9 mouse cellular contexts compared by ENCODE assay signal in genomic region chr2:60355388-60355683, GRCm38 (mm10). TPM values are rescaled to one million over a fixed set of nuclear protein-coding genes. Genes with fewer than 3 reads are reported as not detected.
DNase-seq lines count a peak whose midpoint lies in the region; ATAC-seq and TF ChIP-seq lines count a peak whose summit lies in the region.
"Had no signal": no experiment of that assay in that cellular context is flagged by ENCODE, and none has a peak within 500 bp of the region (broad histone marks: within the 10 kb centered on the region; RNA-seq: fewer than 3 reads in every experiment).

No protein-coding gene starts in this region.

- TF ChIP-seq POLR2A in MEL (IDR thresholded peaks at IDR 0.05; ENCODE audit: control insufficient read depth in 1 of 2, insufficient read depth in 1 of 2, low read depth in 1 of 2, low read length in 2 of 2, poor library complexity in 1 of 2) = no peak

- H3K27ac ChIP-seq in intestine, embryonic 14.5 days (ENCODE audit: low read depth) = no peak overlapping the region
- H3K27ac ChIP-seq in intestine, postnatal 0 days (ENCODE audit: low read depth, low read length) = no peak overlapping the region
- H3K27ac ChIP-seq in MEL (ENCODE audit: control insufficient read depth, low read depth, low read length) = no peak overlapping the region
- H3K27ac ChIP-seq in midbrain, embryonic 10.5 days (replicated peaks) = no peak overlapping the region; the same call in 1 of the 2 replicates

- no peaks in the 10 kb centered on the region for H3K36me3 ChIP-seq in intestine, embryonic 14.5 days (ENCODE audit: control insufficient read depth, insufficient read depth, low read length)
- no peaks in the 10 kb centered on the region for H3K36me3 ChIP-seq in intestine, postnatal 0 days (ENCODE audit: control insufficient read depth, insufficient read depth)
- H3K36me3 ChIP-seq in MEL (ENCODE audit: control insufficient read depth in 1 of 2, insufficient read depth in 2 of 2, low read length in 2 of 2) = peaks cover 0 to 2% of the 10 kb centered on the region in 2 experiments; a peak in 2 of 4 replicates
- no peaks in the 10 kb centered on the region for H3K36me3 ChIP-seq in midbrain, embryonic 10.5 days

- H3K79me2 ChIP-seq in MEL (ENCODE audit: control insufficient read depth, insufficient read depth, low read length, poor library complexity) = no peaks in the 10 kb centered on the region

- no peak overlapping the region for H3K4me3 ChIP-seq in intestine, embryonic 14.5 days (ENCODE audit: low read depth, low read length)
- no peak overlapping the region for H3K4me3 ChIP-seq in intestine, postnatal 0 days (ENCODE audit: low read depth, low read length)
- H3K4me3 ChIP-seq in MEL (ENCODE audit: control insufficient read depth in 1 of 2, insufficient read depth in 1 of 2, low read depth in 2 of 2, low read length in 2 of 2) = peak overlapping the region; percentile 17 to 44; a peak in 3 of 4 replicates
- peak overlapping the region; percentile 22; the same call in 1 of the 2 replicates for H3K4me3 ChIP-seq in midbrain, embryonic 10.5 days

- DNase-seq in intestine, embryonic 14.5 days (ENCODE audit: low spot score) = no peak
- DNase-seq in MEL (ENCODE audit: low read depth, low spot score) (no peak), NIH3T3 (ENCODE audit: low read depth) (peak; percentile 15)
- no peak for DNase-seq in midbrain, embryonic 10.5 days (ENCODE audit: low spot score)
- DNase-seq in urinary bladder, adult 18-20 months (ENCODE audit: low spot score in 2 of 2) = no peak
- no peak for DNase-seq in layer of hippocampus, postnatal 10 days (ENCODE audit: low spot score in 2 of 2)
- DNase-seq: adrenal gland, postnatal 10 days had no signal

- no peaks in the 10 kb centered on the region for H3K4me1 ChIP-seq in intestine, embryonic 14.5 days (replicated peaks; ENCODE audit: control insufficient read depth, insufficient read depth, low read length)
- H3K4me1 ChIP-seq in intestine, postnatal 0 days (replicated peaks; ENCODE audit: control insufficient read depth, insufficient read depth, low read length) = no peaks in the 10 kb centered on the region
- peaks cover 0 to 11% of the 10 kb centered on the region in 2 experiments; a peak in 2 of 4 replicates for H3K4me1 ChIP-seq in MEL (ENCODE audit: control insufficient read depth in 1 of 2, insufficient read depth in 2 of 2, low read length in 2 of 2)
- H3K4me1 ChIP-seq in midbrain, embryonic 10.5 days = peaks cover 11% of the 10 kb centered on the region

- WGBS in intestine, embryonic 14.5 days = 23% methylated on average over 3 of the region's 3 CpGs
- WGBS in intestine, postnatal 0 days = 41% methylated on average over 3 of the region's 3 CpGs
- WGBS in midbrain, embryonic 10.5 days = 36% methylated on average over 3 of the region's 3 CpGs

- no peaks in the 10 kb centered on the region for H3K9me3 ChIP-seq in intestine, embryonic 14.5 days (ENCODE audit: control insufficient read depth, low read length)
- H3K9me3 ChIP-seq in intestine, postnatal 0 days (ENCODE audit: control insufficient read depth) = no peaks in the 10 kb centered on the region
- H3K9me3 ChIP-seq in MEL (replicated peaks; ENCODE audit: insufficient read depth, low read length) = no peaks in the 10 kb centered on the region
- no peaks in the 10 kb centered on the region for H3K9me3 ChIP-seq in midbrain, embryonic 10.5 days (replicated peaks)
- H3K9me3 ChIP-seq: G1E had no signal

- no peak overlapping the region for H3K9ac ChIP-seq in intestine, embryonic 14.5 days (ENCODE audit: low read length)
- no peak overlapping the region for H3K9ac ChIP-seq in intestine, postnatal 0 days (ENCODE audit: low read depth, low read length)
- H3K9ac ChIP-seq in MEL (ENCODE audit: control insufficient read depth, low read depth, low read length, poor library complexity, severe bottlenecking) = no peak overlapping the region

- no peak for TF ChIP-seq CTCF in intestine, postnatal 0 days (IDR thresholded peaks at IDR 0.05; ENCODE audit: low read depth)
- no peak for TF ChIP-seq CTCF in MEL (IDR thresholded peaks at IDR 0.05 in 2 of 3, conservative IDR thresholded peaks at IDR 0.05 in 1 of 3; ENCODE audit: control insufficient read depth in 1 of 3, insufficient read depth in 1 of 3, low read depth in 2 of 3, low read length in 3 of 3, poor library complexity in 1 of 3, severe bottlenecking in 1 of 3)

- H3K27me3 ChIP-seq in intestine, embryonic 14.5 days (replicated peaks; ENCODE audit: control insufficient read depth, insufficient read depth, low read length) = no peaks in the 10 kb centered on the region
- no peaks in the 10 kb centered on the region for H3K27me3 ChIP-seq in intestine, postnatal 0 days (replicated peaks; ENCODE audit: control insufficient read depth, insufficient read depth, low read length)
- H3K27me3 ChIP-seq in MEL (ENCODE audit: control insufficient read depth in 1 of 2, insufficient read depth in 2 of 2, low read length in 2 of 2) = no peaks in the 10 kb centered on the region
- no peaks in the 10 kb centered on the region for H3K27me3 ChIP-seq in midbrain, embryonic 10.5 days (ENCODE audit: low read depth, poor library complexity, severe bottlenecking)

- TF ChIP-seq EP300 in MEL (IDR thresholded peaks at IDR 0.05; ENCODE audit: low read depth in 1 of 2, low read length in 2 of 2) = no peak

- H3K4me2 ChIP-seq in intestine, embryonic 14.5 days (ENCODE audit: low read length) = peak overlapping the region; percentile 39
- no peak overlapping the region for H3K4me2 ChIP-seq in intestine, postnatal 0 days (replicated peaks; ENCODE audit: low read depth)

- TF ChIP-seq RAD21 in MEL (IDR thresholded peaks at IDR 0.05; ENCODE audit: low read depth, low read length) = no peak

- no peak for ATAC-seq in intestine, embryonic 14.5 days (replicated peaks; ENCODE audit: low FRiP score, low TSS enrichment, low read depth)
- ATAC-seq in intestine, postnatal 0 days = no peak

TF ChIP-seq in MEL, 35 proteins besides CTCF, POLR2A, EP300 and RAD21:
- TF ChIP-seq E2F4 (IDR thresholded peaks at IDR 0.05; ENCODE audit: borderline replicate concordance, low read depth, low read length) = no peak
- 0 out of 2 replicates have a peak, but pooled peaks have one; percentile 1 for TF ChIP-seq MYC (IDR thresholded peaks at IDR 0.05; ENCODE audit: low read depth, low read length)
- TF ChIP-seq TCF12 (IDR thresholded peaks at IDR 0.05; ENCODE audit: low read depth, low read length) = peak; percentile 32; the same call in 1 of the 2 replicates
- 0 out of 2 replicates have a peak, but pooled peaks have one; percentile 15 for TF ChIP-seq TAL1 (IDR thresholded peaks at IDR 0.05; ENCODE audit: low read length)
- TF ChIP-seq ELF1 (IDR thresholded peaks at IDR 0.05; ENCODE audit: low read depth, low read length) = no peak

RNA-seq across cellular contexts. Expression of gene Ly75, which starts 27.8 kb away (rescaled TPM):
- 1.5 and 1.6 TPM in 2 replicates for polyA plus RNA-seq in intestine, embryonic 14.5 days (2014; fragmentation: Nextera tagmentation; extraction: Ambion mirVana)
- 2.2 and 2.9 TPM in 2 replicates for polyA plus RNA-seq in intestine, postnatal 0 days (2015; fragmentation: Nextera tagmentation; extraction: Ambion mirVana)
- total RNA-seq in MEL (2012; rRNA removed) = 1.1 and 1.4 TPM in 2 replicates
- polyA plus RNA-seq in MEL (2012; ENCODE audit: insufficient read depth in 1 of 2, insufficient read length in 2 of 2, low read depth in 1 of 2, low replicate concordance in 2 of 2, missing spikeins in 1 of 2) = 1 to 10 TPM in 1 of 2 experiments, not detected in 1; 2.2 TPM
- polyA plus RNA-seq in midbrain, embryonic 10.5 days (2016; fragmentation: Nextera tagmentation; extraction: Ambion mirVana) = 3.2 and 3.6 TPM in 2 replicates
- 1 to 10 TPM; 7.2 to 7.3 TPM for total RNA-seq in layer of hippocampus, postnatal 10 days (2021)

Comparison
In these comparisons a context has a peak if more than half of its experiments do, and no peak if none do; other contexts are left out.
1. H3K4me3 ChIP-seq: peak in MEL (2 of 2) and midbrain, embryonic 10.5 days (single experiment); none in intestine, embryonic 14.5 days (single experiment) and intestine, postnatal 0 days (single experiment).